In genomic region chr2:122532136-122532801, GRCm38 (mm10) we compare ENCODE assay signal across 20 mouse cellular contexts. TPM values are rescaled to one million over a fixed set of nuclear protein-coding genes. Genes with fewer than 3 reads are reported as not detected.
DNase-seq lines count a peak whose midpoint lies in the region; ATAC-seq lines count a peak whose summit lies in the region.
"Had no signal": no experiment of that assay in that cellular context is flagged by ENCODE, and none has a peak within 500 bp of the region (broad histone marks: within the 10 kb centered on the region; RNA-seq: fewer than 3 reads in every experiment).

No protein-coding gene starts in this region.

- H3K9me3 ChIP-seq in forebrain, embryonic 13.5 days (replicated peaks) = no peaks in the 10 kb centered on the region
- H3K9me3 ChIP-seq in forebrain, embryonic 11.5 days (ENCODE audit: control insufficient read depth, low read length) = no peaks in the 10 kb centered on the region
- no peaks in the 10 kb centered on the region for H3K9me3 ChIP-seq in midbrain, embryonic 13.5 days
- no peaks in the 10 kb centered on the region for H3K9me3 ChIP-seq in midbrain, embryonic 11.5 days (ENCODE audit: control insufficient read depth, low read length)
- no peaks in the 10 kb centered on the region for H3K9me3 ChIP-seq in midbrain, embryonic 15.5 days
- H3K9me3 ChIP-seq: embryonic facial prominence, embryonic 12.5 days; limb, embryonic 10.5 days; liver, embryonic 13.5 days had no signal

- no peak overlapping the region for H3K9ac ChIP-seq in forebrain, embryonic 13.5 days
- H3K9ac ChIP-seq in forebrain, embryonic 11.5 days (ENCODE audit: low read length) = no peak overlapping the region
- no peak overlapping the region for H3K9ac ChIP-seq in midbrain, embryonic 13.5 days (replicated peaks)
- no peak overlapping the region for H3K9ac ChIP-seq in midbrain, embryonic 11.5 days (ENCODE audit: low read length)
- no peak overlapping the region for H3K9ac ChIP-seq in midbrain, embryonic 15.5 days
- H3K9ac ChIP-seq: embryonic facial prominence, embryonic 12.5 days; liver, embryonic 13.5 days had no signal

- H3K27ac ChIP-seq in forebrain, embryonic 13.5 days = no peak overlapping the region
- H3K27ac ChIP-seq in forebrain, embryonic 11.5 days (ENCODE audit: low read depth, low read length) = no peak overlapping the region
- H3K27ac ChIP-seq in midbrain, embryonic 13.5 days = 0 out of 2 replicates have a peak overlapping the region, but pooled peaks have one; percentile 25
- no peak overlapping the region for H3K27ac ChIP-seq in midbrain, embryonic 11.5 days (ENCODE audit: low read depth, low read length)
- H3K27ac ChIP-seq in midbrain, embryonic 15.5 days = peak overlapping the region; percentile 23
- H3K27ac ChIP-seq: embryonic facial prominence, embryonic 12.5 days; limb, embryonic 10.5 days; liver, embryonic 13.5 days had no signal

- DNase-seq in forebrain, embryonic 11.5 days (ENCODE audit: low spot score) = no peak
- DNase-seq in midbrain, embryonic 11.5 days (ENCODE audit: low spot score, missing footprints) = no peak
- DNase-seq in kidney, postnatal 36 days = no peak
- DNase-seq: kidney, adult 11 months; kidney, postnatal 10 days; layer of hippocampus, postnatal 36 days; liver, embryonic 13.5 days; spleen, adult 18-20 months had no signal

- ATAC-seq in forebrain, embryonic 13.5 days = peak; percentile 91
- ATAC-seq in forebrain, embryonic 11.5 days (replicated peaks; ENCODE audit: low FRiP score) = no peak
- ATAC-seq in midbrain, embryonic 13.5 days = peak; percentile 60
- ATAC-seq in midbrain, embryonic 11.5 days (ENCODE audit: low FRiP score) = no peak
- ATAC-seq in common myeloid progenitor, adult 5-6 weeks (replicated peaks; ENCODE audit: low read depth, poor library complexity, severe bottlenecking) = 0 out of 2 replicates have a peak, but pooled peaks have one; percentile 39
- peak; percentile 83 for ATAC-seq in midbrain, embryonic 15.5 days (replicated peaks)
- no peak for ATAC-seq in megakaryocyte, adult 5-6 weeks (ENCODE audit: poor library complexity, severe bottlenecking)

- H3K4me2 ChIP-seq in forebrain, embryonic 13.5 days = no peak overlapping the region
- H3K4me2 ChIP-seq in forebrain, embryonic 11.5 days (ENCODE audit: low read depth, low read length, severe bottlenecking) = no peak overlapping the region
- no peak overlapping the region for H3K4me2 ChIP-seq in midbrain, embryonic 13.5 days (replicated peaks)
- no peak overlapping the region for H3K4me2 ChIP-seq in midbrain, embryonic 11.5 days
- H3K4me2 ChIP-seq in midbrain, embryonic 15.5 days = no peak overlapping the region
- H3K4me2 ChIP-seq: embryonic facial prominence, embryonic 12.5 days; heart, embryonic 11.5 days; liver, embryonic 13.5 days had no signal

- H3K27me3 ChIP-seq in forebrain, embryonic 13.5 days = no peaks in the 10 kb centered on the region
- H3K27me3 ChIP-seq in forebrain, embryonic 11.5 days (ENCODE audit: control insufficient read depth, insufficient read depth, low read length) = no peaks in the 10 kb centered on the region
- no peaks in the 10 kb centered on the region for H3K27me3 ChIP-seq in midbrain, embryonic 13.5 days
- H3K27me3 ChIP-seq in midbrain, embryonic 11.5 days (ENCODE audit: control insufficient read depth, insufficient read depth, low read length) = no peaks in the 10 kb centered on the region
- H3K27me3 ChIP-seq in midbrain, embryonic 15.5 days (replicated peaks) = no peaks in the 10 kb centered on the region
- H3K27me3 ChIP-seq: embryonic facial prominence, embryonic 12.5 days; liver, embryonic 13.5 days had no signal

- no peak overlapping the region for H3K4me3 ChIP-seq in forebrain, embryonic 13.5 days
- H3K4me3 ChIP-seq in forebrain, embryonic 11.5 days (ENCODE audit: low read depth, low read length) = no peak overlapping the region
- no peak overlapping the region for H3K4me3 ChIP-seq in midbrain, embryonic 13.5 days (replicated peaks)
- H3K4me3 ChIP-seq in midbrain, embryonic 11.5 days (ENCODE audit: low read depth, low read length) = no peak overlapping the region
- H3K4me3 ChIP-seq in midbrain, embryonic 15.5 days = no peak overlapping the region
- H3K4me3 ChIP-seq: embryonic facial prominence, embryonic 12.5 days; limb, embryonic 10.5 days; liver, embryonic 13.5 days had no signal

- peaks cover 6% of the 10 kb centered on the region; the same call in 1 of the 2 replicates for H3K4me1 ChIP-seq in forebrain, embryonic 13.5 days
- H3K4me1 ChIP-seq in forebrain, embryonic 11.5 days (replicated peaks; ENCODE audit: control insufficient read depth, insufficient read depth, low read length) = no peaks in the 10 kb centered on the region
- H3K4me1 ChIP-seq in midbrain, embryonic 13.5 days (replicated peaks) = no peaks in the 10 kb centered on the region
- no peaks in the 10 kb centered on the region for H3K4me1 ChIP-seq in midbrain, embryonic 11.5 days (ENCODE audit: control insufficient read depth, insufficient read depth, low read length)
- H3K4me1 ChIP-seq in midbrain, embryonic 15.5 days = no peaks in the 10 kb centered on the region
- H3K4me1 ChIP-seq: embryonic facial prominence, embryonic 12.5 days; limb, embryonic 10.5 days; liver, embryonic 13.5 days had no signal

- H3K36me3 ChIP-seq in forebrain, embryonic 13.5 days (ENCODE audit: poor library complexity, severe bottlenecking) = no peaks in the 10 kb centered on the region
- H3K36me3 ChIP-seq in forebrain, embryonic 11.5 days (ENCODE audit: control insufficient read depth, insufficient read depth, low read length) = no peaks in the 10 kb centered on the region
- no peaks in the 10 kb centered on the region for H3K36me3 ChIP-seq in midbrain, embryonic 13.5 days
- no peaks in the 10 kb centered on the region for H3K36me3 ChIP-seq in midbrain, embryonic 11.5 days (ENCODE audit: control insufficient read depth, insufficient read depth, low read length)
- H3K36me3 ChIP-seq in midbrain, embryonic 15.5 days (replicated peaks) = no peaks in the 10 kb centered on the region
- H3K36me3 ChIP-seq: embryonic facial prominence, embryonic 12.5 days; limb, embryonic 10.5 days; liver, embryonic 13.5 days had no signal

- WGBS in forebrain, embryonic 13.5 days = 58% methylated on average over 2 of the region's 2 CpGs
- 79% methylated on average over 2 of the region's 2 CpGs for WGBS in forebrain, embryonic 11.5 days
- 67% methylated on average over 2 of the region's 2 CpGs for WGBS in midbrain, embryonic 13.5 days
- WGBS in midbrain, embryonic 11.5 days = 84% methylated on average over 2 of the region's 2 CpGs
- 61% methylated on average over 2 of the region's 2 CpGs for WGBS in midbrain, embryonic 15.5 days

RNA-seq across cellular contexts. Expression of gene Gm14085, which starts 47.5 kb away (rescaled TPM):
- not detected in 2 replicates for polyA plus RNA-seq in forebrain, embryonic 13.5 days (2015; fragmentation: Nextera tagmentation; extraction: Ambion mirVana)
- not detected in 2 replicates for polyA plus RNA-seq in forebrain, embryonic 11.5 days (2014; fragmentation: Nextera tagmentation; extraction: Ambion mirVana)
- polyA plus RNA-seq in midbrain, embryonic 13.5 days (2015; fragmentation: Nextera tagmentation; extraction: Ambion mirVana) = not detected in 2 replicates
- not detected in 2 replicates for polyA plus RNA-seq in midbrain, embryonic 11.5 days (2014; fragmentation: Nextera tagmentation; extraction: Ambion mirVana)
- 0.41 and 0.97 TPM in 2 replicates for total RNA-seq in common myeloid progenitor, adult 5-6 weeks (2017)
- not detected in 2 replicates for polyA plus RNA-seq in midbrain, embryonic 15.5 days (2015; fragmentation: Nextera tagmentation; extraction: Ambion mirVana)
- total RNA-seq in megakaryocyte, adult 5-6 weeks (2015) = 0.18 TPM in 2 replicates
- total RNA-seq in megakaryocyte, adult 5-6 weeks (2017) = 0.04 TPM in 1 of 2 replicates, not detected in the other
- total RNA-seq: layer of hippocampus, postnatal 36 days had no signal
- polyA plus RNA-seq: C2C12; cerebellum, adult 2 months; embryonic facial prominence, embryonic 12.5 days; heart, embryonic 11.5 days; limb, embryonic 10.5 days; liver, embryonic 13.5 days; lung, embryonic 16.5 days; neural tube, embryonic 11.5 days had no signal

Comparison
In these comparisons a context has a peak if more than half of its experiments do, and no peak if none do; other contexts are left out.
1. ATAC-seq: peak in forebrain, embryonic 13.5 days (single experiment), midbrain, embryonic 13.5 days (single experiment), common myeloid progenitor, adult 5-6 weeks (single experiment) and midbrain, embryonic 15.5 days (single experiment); none in forebrain, embryonic 11.5 days (single experiment), midbrain, embryonic 11.5 days (single experiment) and megakaryocyte, adult 5-6 weeks (single experiment).
2. H3K27ac ChIP-seq: peak in midbrain, embryonic 13.5 days (single experiment) and midbrain, embryonic 15.5 days (single experiment); none in forebrain, embryonic 13.5 days (single experiment), forebrain, embryonic 11.5 days (single experiment) and midbrain, embryonic 11.5 days (single experiment).